9 mouse cellular contexts compared by ENCODE assay signal in genomic region chr5:115730314-115730713, GRCm38 (mm10). TPM values are rescaled to one million over a fixed set of nuclear protein-coding genes. Genes with fewer than 3 reads are reported as not detected.
DNase-seq lines count a peak whose midpoint lies in the region; ATAC-seq lines count a peak whose summit lies in the region.
"Had no signal": no experiment of that assay in that cellular context is flagged by ENCODE, and none has a peak within 500 bp of the region (broad histone marks: within the 10 kb centered on the region; RNA-seq: fewer than 3 reads in every experiment).

No protein-coding gene starts in this region.

- H3K27me3 ChIP-seq in limb, embryonic 13.5 days = peaks cover 45% of the 10 kb centered on the region

- H3K27ac ChIP-seq in limb, embryonic 13.5 days = no peak overlapping the region

- no peaks in the 10 kb centered on the region for H3K9me3 ChIP-seq in limb, embryonic 13.5 days

- H3K4me3 ChIP-seq in limb, embryonic 13.5 days = no peak overlapping the region; the same call in 1 of the 2 replicates

- H3K4me2 ChIP-seq in limb, embryonic 13.5 days (replicated peaks) = peak overlapping the region; percentile 99; the same call in 1 of the 2 replicates

- 65% methylated on average over 5 of the region's 5 CpGs for WGBS in limb, embryonic 13.5 days

- H3K4me1 ChIP-seq in limb, embryonic 13.5 days = peaks cover 14% of the 10 kb centered on the region

- no peaks in the 10 kb centered on the region for H3K36me3 ChIP-seq in limb, embryonic 13.5 days

- ATAC-seq in cerebellum, adult (ENCODE audit: insufficient number of reproducible peaks, low FRiP score, low TSS enrichment) = no peak
- no peak for ATAC-seq in limb, embryonic 13.5 days (ENCODE audit: low FRiP score, low read depth)

- no peak overlapping the region for H3K9ac ChIP-seq in limb, embryonic 13.5 days

- peak; percentile 52 for DNase-seq in cerebellum, adult 9-10 months
- peak; percentile 81 for DNase-seq in retina, adult 2 months (ENCODE audit: low read depth, low spot score)
- DNase-seq in retina, embryonic 14.5 days (ENCODE audit: low spot score) = no peak
- no peak for DNase-seq in thymus, postnatal 10 days (ENCODE audit: low spot score in 2 of 2)
- DNase-seq in spleen, postnatal 4 days (ENCODE audit: low spot score in 2 of 2) = no peak
- no peak for DNase-seq in spleen, postnatal 36 days (ENCODE audit: low spot score in 2 of 2)
- DNase-seq: gastrocnemius, postnatal 36 days had no signal

RNA-seq across cellular contexts. Expression of gene Bicdl1, which starts 1.1 kb away (rescaled TPM):
- polyA plus RNA-seq in limb, embryonic 13.5 days (2015; fragmentation: Nextera tagmentation; extraction: Ambion mirVana) = 11.4 and 13.2 TPM in 2 replicates

Comparison
In these comparisons a context has a peak if more than half of its experiments do, and no peak if none do; other contexts are left out.
1. DNase-seq: peak in cerebellum, adult 9-10 months (single experiment) and retina, adult 2 months (single experiment); none in retina, embryonic 14.5 days (single experiment), thymus, postnatal 10 days (0 of 2), spleen, postnatal 4 days (0 of 2) and spleen, postnatal 36 days (0 of 2).